Mouse (Mus musculus): ENCODE measurements around the gene Agl. TPM values are rescaled to one million over a fixed set of nuclear protein-coding genes. Genes with fewer than 3 reads are reported as not detected.

Gene Agl
- polyA plus RNA-seq (2012; rRNA removed), result 10.3 and 11.5 TPM in 2 replicates

DNA sequence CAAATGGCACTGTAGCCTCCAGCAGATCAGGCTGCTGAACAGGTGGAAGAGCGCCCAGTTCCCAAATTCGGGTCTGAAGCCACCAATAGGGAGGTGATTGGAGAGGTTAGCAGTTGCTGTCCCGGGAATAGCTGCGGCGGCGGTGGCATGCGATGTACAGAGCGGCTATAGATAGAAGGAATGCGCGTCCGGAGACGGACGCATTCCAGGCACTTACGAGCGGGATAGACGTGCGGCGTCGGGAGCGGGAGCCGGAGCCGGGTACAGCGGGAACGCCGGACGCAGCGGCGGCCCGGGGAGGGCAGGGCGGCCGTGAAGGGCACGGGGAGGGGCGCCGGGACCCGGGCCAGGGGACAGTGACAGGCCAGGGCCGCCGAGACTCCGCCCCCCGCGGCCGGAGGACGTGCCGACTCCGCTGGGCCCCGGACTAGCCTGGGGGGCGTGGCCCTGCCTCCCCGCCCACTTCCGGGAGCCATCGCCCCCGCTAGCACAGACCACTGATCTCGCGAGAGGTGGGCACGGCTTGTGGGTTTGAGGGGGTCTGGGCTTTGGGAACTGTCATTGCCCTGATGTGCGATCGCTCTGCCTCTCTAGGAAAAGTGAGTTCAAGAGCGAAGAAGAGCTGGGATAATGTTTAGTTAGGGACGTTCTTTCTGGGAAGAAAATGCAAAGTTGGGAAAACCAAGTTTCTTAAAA lies at the start of gene Agl:
Gene Agl (minus strand): TSS at position 356 of the 696 bp plus-strand sequence.
- DNase-seq (ENCODE audit: low read depth), result no peak

DNA sequence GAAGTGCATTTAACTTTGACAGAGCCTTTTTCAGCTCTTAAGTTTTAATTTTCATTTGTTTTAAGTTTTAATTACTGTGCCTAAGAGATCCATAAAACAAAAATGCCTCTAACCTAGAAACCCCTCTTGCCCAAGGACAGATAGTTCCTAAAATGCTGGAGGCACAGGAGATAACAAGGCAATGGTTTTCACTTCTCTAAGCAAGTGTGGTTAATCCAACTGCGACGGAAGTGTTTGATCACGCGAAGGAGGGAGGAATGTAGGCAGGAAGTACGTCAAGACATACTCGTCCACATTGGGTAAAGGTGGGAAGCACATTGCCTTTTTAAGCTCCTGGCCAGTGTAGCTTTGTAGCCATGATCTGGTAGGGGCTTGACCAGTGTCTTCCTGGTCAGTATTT lies 49.6 kb upstream of the Agl start:
- no peak for DNase-seq (ENCODE audit: low read depth)

DNA sequence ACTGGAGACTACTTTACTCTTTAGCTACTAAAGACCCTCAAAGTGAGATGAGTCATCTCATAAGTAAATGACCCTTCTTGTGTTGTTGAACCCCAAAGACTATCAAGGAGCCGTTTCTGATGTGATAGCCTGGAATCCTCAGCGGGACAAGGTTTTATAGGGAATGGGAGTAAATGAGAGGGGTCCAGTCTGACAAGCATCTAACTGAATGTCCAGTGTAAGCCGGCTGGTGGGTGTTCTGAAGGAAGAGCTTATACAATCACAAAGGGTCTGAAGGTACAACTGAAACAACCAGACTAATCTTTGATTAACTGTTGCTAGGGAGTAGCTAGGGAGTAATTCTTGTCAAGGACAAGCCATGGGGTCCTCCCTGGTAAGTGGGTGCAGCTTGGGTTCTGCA lies 44.5 kb upstream of the Agl start:
- no peak for DNase-seq (ENCODE audit: low read depth)

DNA sequence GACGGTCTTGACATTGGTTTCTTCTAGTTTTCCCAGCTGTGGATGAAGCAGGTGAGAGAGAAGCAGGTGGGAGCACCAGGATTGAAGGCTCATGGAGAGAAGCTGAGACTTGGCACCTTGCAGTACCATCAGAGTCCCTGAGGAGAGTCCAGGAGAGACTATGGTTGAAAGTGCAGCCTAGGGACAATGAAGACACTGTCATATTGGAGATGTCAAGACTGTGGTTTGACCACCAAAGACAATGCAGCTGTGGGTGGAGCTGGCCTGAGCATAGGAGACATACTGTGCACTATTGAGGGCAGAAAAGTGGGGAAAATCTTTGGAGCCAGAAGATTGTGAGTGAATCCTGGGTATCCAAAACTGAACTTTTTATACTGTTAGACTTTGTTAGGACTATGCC lies 42.4 kb upstream of the Agl start:
- no peak for DNase-seq (ENCODE audit: low read depth)

DNA sequence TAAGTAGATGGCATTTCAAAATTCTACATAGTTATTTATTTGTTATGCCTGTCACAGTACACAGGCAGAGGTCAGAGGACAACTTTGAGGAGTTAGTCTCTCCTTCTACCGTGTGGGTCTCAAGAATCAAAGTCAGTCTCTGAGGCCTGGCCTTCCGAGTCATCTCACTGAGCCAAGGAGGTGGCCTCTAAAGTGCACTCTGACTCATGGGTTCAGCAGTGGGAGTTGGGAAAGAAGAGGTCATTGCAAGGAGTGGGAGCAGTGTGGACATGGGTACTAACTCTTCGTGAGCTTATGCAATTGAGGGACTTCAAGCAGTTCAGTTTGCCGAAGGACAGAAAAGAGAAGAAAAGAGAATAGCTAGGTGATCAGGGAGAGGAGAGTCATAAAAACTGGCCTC lies 41.0 kb upstream of the Agl start:
- no peak for DNase-seq (ENCODE audit: low read depth)

DNA sequence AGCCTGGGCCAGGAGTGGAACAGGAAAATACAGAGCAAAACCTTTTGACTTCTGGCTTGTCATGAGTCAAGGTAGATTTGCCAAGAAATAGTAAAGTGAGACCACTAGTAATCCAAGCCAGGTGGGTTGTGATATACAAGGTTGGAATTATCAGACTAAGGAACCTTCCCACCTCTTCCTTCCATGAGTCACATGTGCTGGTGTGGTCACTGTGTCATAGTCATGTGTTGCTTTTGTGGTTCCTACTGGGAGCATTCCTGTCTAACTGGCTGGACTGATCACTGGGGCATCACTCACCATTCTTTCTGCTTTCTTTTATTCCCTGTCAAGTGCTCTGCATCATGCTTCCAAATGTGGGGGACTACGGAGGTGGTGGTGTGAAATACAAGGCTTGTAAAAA lies 40.1 kb upstream of the Agl start:
- DNase-seq (ENCODE audit: low read depth), result no peak

DNA sequence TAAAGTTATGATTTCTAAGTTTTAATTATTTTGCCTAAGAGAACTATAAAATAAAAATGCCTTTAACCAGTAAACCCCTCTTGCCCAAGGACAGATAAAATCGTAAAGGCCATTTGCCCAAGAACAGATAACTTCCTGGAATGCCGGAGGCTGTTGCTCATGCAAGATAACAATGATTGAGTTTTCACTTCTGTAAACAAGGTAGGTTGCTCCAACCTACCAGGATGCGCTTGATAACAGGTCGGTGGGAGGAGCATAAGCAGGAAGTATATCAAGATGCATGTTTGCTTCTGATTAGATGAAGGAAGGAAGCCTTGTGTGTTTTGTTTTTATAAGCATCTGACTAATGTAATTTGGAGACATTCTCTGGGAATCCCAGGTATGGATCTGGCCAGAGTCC lies 38.1 kb upstream of the Agl start:
- DNase-seq (ENCODE audit: low read depth), result no peak

DNA sequence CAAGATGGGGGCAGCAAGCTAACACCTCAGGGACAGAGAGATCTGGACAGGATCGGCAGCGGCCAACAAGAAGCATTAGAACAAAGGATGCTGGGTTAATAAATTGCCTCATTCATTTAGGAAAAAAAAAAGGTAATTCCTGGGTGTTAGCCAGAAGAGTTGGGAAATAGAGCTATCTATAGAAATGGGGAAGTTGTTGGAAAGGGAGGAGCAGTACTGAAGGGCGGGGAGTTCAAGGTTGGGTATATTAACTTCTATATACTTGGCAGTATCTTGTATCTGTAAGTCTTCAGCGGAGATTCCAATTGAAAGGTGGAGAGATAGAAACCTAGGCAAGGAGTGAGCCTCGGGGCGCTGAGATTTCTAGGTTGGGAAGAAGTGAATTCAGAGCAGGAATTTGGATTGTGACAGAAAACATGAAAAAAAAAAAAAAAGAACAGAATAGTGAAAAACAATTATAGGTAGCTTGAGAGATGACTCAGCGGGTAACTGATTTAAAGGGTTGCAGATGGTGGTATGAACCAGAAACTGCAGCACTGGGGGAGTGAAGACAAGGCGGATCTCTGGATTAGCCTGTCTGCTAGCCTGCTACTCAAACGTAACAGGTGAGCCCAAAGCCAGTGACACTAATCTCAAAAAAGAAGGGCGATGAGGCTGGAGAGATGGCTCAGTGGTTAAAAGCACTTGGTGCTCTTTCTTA lies 37.1 kb upstream of the Agl start:
- DNase-seq (ENCODE audit: low read depth), result no peak

- DNase-seq (ENCODE audit: low read depth), result no peak
Observed at GRCm38 (mm10) chr3:116841311-116841710, 33.3 kb upstream of the Agl start.

DNA sequence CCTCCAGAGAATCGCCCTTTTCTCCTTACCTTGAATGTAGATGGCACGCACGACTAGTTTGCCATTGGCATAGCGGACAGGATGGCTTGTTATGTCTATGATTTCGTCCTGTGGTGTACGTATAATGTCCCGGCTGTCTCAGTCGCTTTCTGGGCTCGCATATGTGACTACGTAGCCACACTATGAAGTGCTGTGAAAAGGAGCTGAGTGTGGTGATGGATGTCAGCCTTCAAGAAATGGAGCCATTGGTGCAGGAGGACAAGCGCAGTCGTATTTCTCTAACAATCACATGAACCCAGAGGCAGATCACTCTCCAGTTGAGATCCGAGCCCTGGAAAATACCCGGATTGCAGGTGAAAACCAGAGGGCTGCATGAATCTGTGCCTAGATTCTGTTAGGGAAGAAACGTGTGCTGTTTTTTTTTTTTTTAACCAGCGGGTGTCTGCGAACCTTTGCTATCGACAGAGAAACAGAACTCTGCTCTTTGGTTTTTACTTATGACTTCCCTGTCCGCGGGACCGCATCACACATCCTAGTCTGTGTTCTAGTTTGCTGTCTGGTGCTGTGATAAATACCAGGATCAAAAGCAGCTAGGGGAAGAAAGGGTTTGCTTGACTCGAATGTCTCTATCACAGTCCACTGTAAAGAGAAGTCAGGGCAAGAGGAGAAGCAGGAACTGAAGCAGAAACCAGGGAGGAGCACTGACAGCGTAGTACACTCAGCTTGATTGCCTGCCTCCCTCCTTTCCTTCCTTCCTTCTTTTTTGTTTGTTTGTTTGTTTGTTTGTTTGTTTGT lies 28.9 kb upstream of the Agl start:
- DNase-seq (ENCODE audit: low read depth), result no peak

- DNase-seq (ENCODE audit: low read depth), result no peak
Observed at GRCm38 (mm10) chr3:116835770-116836680, 28.1 kb upstream of the Agl start.

GRCm38 (mm10) chr3:116835350-116835749 lies 27.4 kb upstream of the Agl start:
- DNase-seq (ENCODE audit: low read depth), result no peak

- no peak for DNase-seq (ENCODE audit: low read depth)
Observed at GRCm38 (mm10) chr3:116834241-116834640, 26.3 kb upstream of the Agl start.

GRCm38 (mm10) chr3:116833491-116833890 lies 25.5 kb upstream of the Agl start:
- DNase-seq (ENCODE audit: low read depth), result no peak

DNA sequence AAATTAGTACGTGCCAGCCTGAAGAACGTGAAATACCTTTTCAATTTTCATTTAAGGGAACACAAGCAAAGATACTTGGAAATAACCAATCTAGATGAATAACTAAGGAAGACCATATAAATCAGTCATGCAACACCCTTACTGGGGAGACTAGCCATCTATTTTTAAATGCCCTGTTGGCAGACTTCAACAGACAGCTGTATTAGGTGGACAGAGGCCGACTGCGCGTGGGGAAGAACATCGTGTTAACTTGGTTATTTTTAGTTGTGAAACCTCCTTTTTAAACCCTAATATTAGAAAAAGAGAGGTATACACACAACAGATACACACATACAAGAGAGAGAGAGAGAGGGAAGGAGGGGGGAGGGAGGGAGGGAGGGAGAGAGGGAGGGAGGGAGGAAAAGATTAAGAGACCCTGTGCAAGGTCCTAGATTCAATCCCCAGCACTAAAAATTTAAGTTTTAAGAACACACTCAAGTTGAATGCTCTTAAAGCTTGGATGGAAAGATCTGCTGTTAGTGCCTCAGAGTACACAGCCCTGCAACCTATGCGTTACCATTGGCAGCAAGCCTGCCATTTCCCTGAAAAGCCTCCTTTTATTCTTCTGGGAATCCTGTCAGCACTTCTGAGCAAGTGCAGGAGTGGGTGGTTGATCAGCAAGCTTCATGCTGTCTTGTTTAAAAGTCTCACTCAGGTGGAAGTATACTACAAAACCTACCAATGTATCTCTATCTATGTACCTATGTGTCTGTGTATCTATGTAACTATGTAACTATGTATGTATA lies 24.8 kb upstream of the Agl start:
- no peak for DNase-seq (ENCODE audit: low read depth)

DNA sequence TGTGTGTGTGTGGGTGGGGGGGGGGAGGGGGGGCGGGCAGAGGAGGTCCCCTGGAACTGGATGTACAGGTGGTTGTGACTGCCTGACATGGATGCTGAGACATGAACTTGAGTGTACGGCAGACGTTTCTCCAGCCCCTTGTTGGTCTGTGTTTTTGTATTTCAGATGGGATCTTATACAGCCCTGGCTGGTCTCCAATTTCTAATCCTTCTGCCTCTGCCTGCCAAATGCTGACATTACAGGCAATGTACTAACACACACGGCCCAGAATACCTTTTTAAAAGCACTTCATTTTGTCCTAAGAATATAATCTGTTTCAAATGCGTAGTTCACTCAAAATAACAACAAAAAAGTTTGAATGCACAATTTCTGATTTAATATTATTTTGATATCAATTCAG lies 23.4 kb upstream of the Agl start:
- no peak for DNase-seq (ENCODE audit: low read depth)

- no peak for DNase-seq (ENCODE audit: low read depth)
Observed at GRCm38 (mm10) chr3:116829274-116829920, 21.4 kb upstream of the Agl start.

DNA sequence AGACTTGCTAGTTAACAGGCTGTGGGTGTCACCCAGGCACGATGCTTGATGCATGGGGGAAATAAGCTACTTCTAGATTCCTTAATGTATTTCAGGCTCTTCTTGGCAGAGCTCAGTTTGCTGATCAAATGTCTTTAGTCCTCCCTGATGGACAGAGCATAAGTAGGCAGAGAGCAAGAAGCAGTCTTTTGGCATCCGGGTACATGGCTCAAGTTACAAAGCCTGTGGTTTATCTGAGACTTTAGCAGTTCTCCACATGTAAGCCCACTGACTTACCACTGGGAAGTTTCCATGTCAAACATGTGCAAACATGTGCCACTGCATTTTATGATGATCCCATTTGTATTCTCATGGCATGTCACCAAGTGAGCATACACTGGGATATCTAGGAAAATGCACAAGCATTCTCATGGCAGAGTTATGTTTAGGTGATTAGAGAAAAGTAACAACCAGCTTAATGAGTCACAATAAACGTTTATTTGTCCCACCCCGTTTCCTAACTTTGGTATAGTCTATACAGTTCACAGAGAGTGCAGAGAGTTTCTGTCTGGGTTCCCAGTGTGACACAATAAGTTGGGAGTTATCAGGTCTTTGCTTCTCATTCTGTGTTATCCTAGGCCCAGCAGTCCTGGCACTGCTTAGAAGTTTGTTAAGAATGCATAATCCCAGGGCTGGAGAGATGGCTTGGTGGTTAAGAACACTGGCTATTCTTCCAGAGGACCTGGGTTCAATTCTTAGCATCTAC lies 18.7 kb upstream of the Agl start:
- DNase-seq (ENCODE audit: low read depth), result no peak

GRCm38 (mm10) chr3:116817231-116817630 lies 9.3 kb upstream of the Agl start:
- DNase-seq (ENCODE audit: low read depth), result no peak
